Mouse (Mus musculus) hindbrain, postnatal 0 days (tissue): ENCODE data around the gene Sgpl1. TPM values are rescaled to one million over a fixed set of nuclear protein-coding genes. Genes with fewer than 3 reads are reported as not detected.
"Not testable (repeated sequence)": the region's sequence is repeated elsewhere in the genome, so short reads cannot be mapped to it uniquely, and the experiment has no call there.

Source experiments
- ATAC-seq: fragments of 200-750 bp; cut with Nextera tagmentation; 2 replicates; pipeline ENCODE4 v1.8.0; 2017; ENCODE audit warnings: mild to moderate bottlenecking, moderate TSS enrichment, moderate library complexity
- DNase-seq: peaks from one replicate; pipeline ENCODE4 v3.0.0-alpha.2; 2015; ENCODE audit warnings: low spot score
- H3K27ac ChIP-seq: fragments of 300-500 bp; sonication (generic); 2 replicates; pipeline ENCODE4 v1.5.1; 2014; ENCODE audit warnings: mild to moderate bottlenecking
- H3K27me3 ChIP-seq: fragments of 300-500 bp; sonication (generic); 2 replicates; pipeline ENCODE4 v1.6.1; 2014; ENCODE audit warnings: low read length, mixed read lengths; ENCODE audit not compliant: insufficient read depth
- H3K36me3 ChIP-seq: fragments of 300-500 bp; sonication (generic); 2 replicates; pipeline ENCODE4 v1.6.1; 2014; ENCODE audit warnings: low read length, mixed read lengths; ENCODE audit not compliant: insufficient read depth
- H3K4me1 ChIP-seq: fragments of 300-500 bp; sonication (generic); 2 replicates; pipeline ENCODE4 v1.6.1; 2014; ENCODE audit warnings: antibody characterized with exemption, low read length, mixed read lengths; ENCODE audit not compliant: insufficient read depth
- H3K4me2 ChIP-seq: fragments of 300-500 bp; sonication (generic); 2 replicates; pipeline ENCODE4 v1.6.1; 2014; ENCODE audit warnings: low read depth, mild to moderate bottlenecking, low read length, moderate library complexity, mixed read lengths
- H3K4me3 ChIP-seq: fragments of 300-500 bp; sonication (generic); 2 replicates; pipeline ENCODE4 v1.5.1; 2014; ENCODE audit warnings: low read length
- H3K9ac ChIP-seq: fragments of 300-500 bp; sonication (generic); replicated peaks from 2 replicates; pipeline ENCODE4 v1.6.1; 2014; ENCODE audit warnings: mild to moderate bottlenecking, low read length, moderate library complexity, mixed read lengths
- H3K9me3 ChIP-seq: fragments of 300-500 bp; sonication (generic); 2 replicates; pipeline ENCODE4 v1.6.1; 2016; ENCODE audit warnings: low read length, mixed read lengths
- CTCF ChIP-seq: IDR thresholded peaks from 2 replicates; pipeline ENCODE4 v1.5.1; 2016; ENCODE audit warnings: antibody characterized with exemption, control low read depth, low read depth
- WGBS: fragments of 180-500 bp; shearing (Covaris S2); extraction: QIAGEN DNeasy Blood & Tissue Kit; methylation state at CpG from one replicate; pipeline ENCODE4 v1.1.7; 2014; 5-methylcytosine and 5-hydroxymethylcytosine counted together
- polyA plus RNA-seq: library from polyadenylated mRNA; unstranded; fragments of >200 nt; fragmentation: Nextera tagmentation; extraction: Ambion mirVana; gene quantifications from 2 replicates; pipeline ENCODE4 v1.2.1, GENCODE M21; 2015
- total RNA-seq: library from RNA; depleted of rRNA; stranded (reverse); fragments of >200 nt; gene quantifications from 2 replicates; pipeline ENCODE4 v1.2.3, GENCODE M21; 2014

Sgpl1 gene
- total and polyA plus RNA-seq, 2 experiments from 2014 or later = 36.8 to 52.1 TPM

GRCm38 (mm10) chr10:61124462-61124861 lies 23.0 kb downstream of the Sgpl1 start:
- 95% methylated on average over 2 of the region's 2 CpGs for WGBS
- no peaks in the 10 kb centered on the region for H3K27me3 ChIP-seq
- no peak overlapping the region for H3K4me3 ChIP-seq
- H3K27ac ChIP-seq = no peak overlapping the region
- DNase-seq = no peak
- no peak overlapping the region for H3K4me2 ChIP-seq
- ATAC-seq = no peak
- no peaks in the 10 kb centered on the region for H3K4me1 ChIP-seq
- H3K9ac ChIP-seq = no peak overlapping the region
- TF ChIP-seq CTCF = no peak
- H3K36me3 ChIP-seq = peaks cover 12% of the 10 kb centered on the region; the same call in 1 of the 2 replicates
- no peaks in the 10 kb centered on the region for H3K9me3 ChIP-seq

- Histone ChIP-seq H3K4me3 (no peak overlapping the region), H3K36me3 (peaks cover 12% of the 10 kb centered on the region; the same call in 1 of the 2 replicates), H3K27me3 (no peaks in the 10 kb centered on the region), H3K4me1 (no peaks in the 10 kb centered on the region), H3K9me3 (no peaks in the 10 kb centered on the region), H3K4me2 (no peak overlapping the region), H3K27ac (no peak overlapping the region), H3K9ac (no peak overlapping the region)
- no peak for ATAC-seq
- no peak for TF ChIP-seq CTCF
- DNase-seq = no peak
- WGBS = 95% methylated on average over 3 of the region's 3 CpGs
These were observed 24.1 kb downstream of the Sgpl1 start for GRCm38 (mm10) chr10:61123276-61123913.

DNA sequence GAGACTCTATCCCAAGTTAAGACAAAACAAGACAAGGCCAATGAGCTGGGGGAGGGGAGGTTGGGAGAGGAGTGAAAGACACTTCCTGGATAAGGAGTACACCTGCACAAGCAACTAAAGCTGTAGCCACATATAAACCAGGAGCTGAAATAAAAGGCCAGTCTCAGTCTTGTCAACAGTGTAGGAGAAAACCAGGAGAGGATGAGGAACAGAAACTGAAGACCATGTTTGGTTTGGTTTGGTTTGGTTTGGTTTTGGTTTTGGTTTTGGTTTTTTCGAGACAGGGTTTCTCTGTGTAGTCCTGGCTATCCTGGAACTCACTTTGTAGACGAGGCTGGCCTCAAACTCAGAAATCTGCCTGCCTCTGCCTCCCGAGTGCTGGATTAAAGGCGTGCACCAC lies 25.8 kb downstream of the Sgpl1 start:
- H3K9ac ChIP-seq, H3K4me3 ChIP-seq, DNase-seq, ATAC-seq, H3K9me3 ChIP-seq, H3K27ac ChIP-seq, H3K4me2 ChIP-seq, H3K4me1 ChIP-seq, H3K27me3 ChIP-seq: not testable (repeated sequence)
- H3K36me3 ChIP-seq = peaks cover 12% of the 10 kb centered on the region; the same call in 1 of the 2 replicates
- WGBS = 92% methylated on average over 4 of the region's 4 CpGs

DNA sequence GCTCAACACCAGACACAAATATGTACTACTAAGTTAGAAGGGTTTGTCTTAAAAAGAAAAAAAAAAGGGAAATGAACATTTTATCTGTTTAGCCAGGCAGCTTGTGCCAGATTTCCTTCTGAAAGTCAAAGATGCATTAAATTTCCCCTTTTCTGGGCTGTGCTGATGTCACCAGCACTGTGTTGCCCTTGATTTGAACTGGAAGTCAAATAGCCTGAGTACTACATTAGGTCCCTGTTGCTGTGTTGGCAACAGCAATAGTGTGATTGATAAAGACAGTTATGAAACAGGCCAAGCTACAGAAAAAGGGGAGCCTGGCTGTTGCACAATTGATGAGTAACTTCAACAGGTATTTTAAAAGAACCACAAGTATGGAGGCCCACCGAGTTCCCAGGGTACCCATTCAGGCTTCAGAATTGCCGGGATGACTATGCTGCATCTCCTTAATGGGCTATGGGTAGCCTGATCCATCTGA lies 33.2 kb downstream of the Sgpl1 start:
- 98% methylated on average over 2 of the region's 2 CpGs for WGBS
- H3K4me1 ChIP-seq = no peaks in the 10 kb centered on the region
- ATAC-seq (no peak), DNase-seq (no peak)
- TF ChIP-seq CTCF = no peak
- no peak overlapping the region for H3K4me2 ChIP-seq
- H3K4me3 ChIP-seq = no peak overlapping the region
- no peak overlapping the region for H3K9ac ChIP-seq
- H3K9me3 ChIP-seq = no peaks in the 10 kb centered on the region
- peaks cover 23% of the 10 kb centered on the region for H3K36me3 ChIP-seq
- H3K27ac ChIP-seq = no peak overlapping the region
- no peaks in the 10 kb centered on the region for H3K27me3 ChIP-seq

- H3K36me3 ChIP-seq = peaks cover 79% of the 10 kb centered on the region
- TF ChIP-seq CTCF = no peak
- ATAC-seq (no peak), DNase-seq (no peak)
- H3K4me3 ChIP-seq = no peak overlapping the region
- H3K9ac ChIP-seq = no peak overlapping the region
- H3K27ac ChIP-seq = no peak overlapping the region
- H3K4me2 ChIP-seq = no peak overlapping the region
- H3K9me3 ChIP-seq = no peaks in the 10 kb centered on the region
- WGBS = 77% methylated on average over 3 of the region's 3 CpGs
- no peaks in the 10 kb centered on the region for H3K27me3 ChIP-seq
- no peaks in the 10 kb centered on the region for H3K4me1 ChIP-seq
These were observed 43.9 kb downstream of the Sgpl1 start for GRCm38 (mm10) chr10:61103564-61104114.

GRCm38 (mm10) chr10:61091866-61092265 lies 55.6 kb downstream of the Sgpl1 start:
- no peak overlapping the region for H3K4me2 ChIP-seq
- H3K36me3 ChIP-seq = no peaks in the 10 kb centered on the region
- no peak for DNase-seq
- TF ChIP-seq CTCF = no peak
- H3K27me3 ChIP-seq = no peaks in the 10 kb centered on the region
- no peak overlapping the region for H3K9ac ChIP-seq
- no peak overlapping the region for H3K4me3 ChIP-seq
- no peak for ATAC-seq
- no peaks in the 10 kb centered on the region for H3K9me3 ChIP-seq
- peaks cover 5% of the 10 kb centered on the region; the same call in 1 of the 2 replicates for H3K4me1 ChIP-seq
- H3K27ac ChIP-seq = no peak overlapping the region
- 80% methylated on average over 6 of the region's 6 CpGs for WGBS
